Mouse (Mus musculus): ENCODE data around the gene Twf1. TPM values are rescaled to one million over a fixed set of nuclear protein-coding genes. Genes with fewer than 3 reads are reported as not detected.

The Twf1 gene
- polyA plus RNA-seq, 1 experiment from 2014 or later: 104 TPM

DNA sequence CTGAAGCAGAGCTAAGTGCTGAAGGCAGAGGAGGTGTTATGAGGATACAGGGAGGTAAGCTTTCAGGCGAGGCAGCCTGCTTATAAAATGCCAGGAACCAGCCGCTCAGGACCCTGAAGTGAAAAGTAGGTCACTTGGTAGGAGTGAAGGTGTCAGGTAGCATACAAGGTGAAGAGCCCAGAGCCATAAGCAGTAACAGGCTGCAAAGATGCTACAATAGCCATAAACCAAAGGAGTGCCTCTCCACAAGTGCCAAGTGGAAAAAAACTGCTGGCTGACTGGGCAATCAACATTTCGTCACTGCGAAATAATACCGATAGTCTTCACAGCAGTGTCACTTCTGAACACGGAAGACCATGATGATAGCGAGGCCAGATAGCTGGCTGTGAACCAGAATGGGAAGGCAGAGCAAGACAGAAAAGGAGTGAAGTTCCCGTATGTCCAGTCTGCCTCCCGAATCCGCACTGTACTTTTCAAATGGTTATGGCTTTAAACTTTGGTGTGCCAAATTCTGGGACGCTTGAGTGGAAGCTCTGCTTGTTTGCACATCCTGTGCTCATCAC lies 10.5 kb upstream of the Twf1 start:
- Histone ChIP-seq H3K27ac (no peak overlapping the region), H3K4me3 (replicated peaks) (no peak overlapping the region), H3K9ac (no peak overlapping the region), H3K4me1 (no peaks in the 10 kb centered on the region), H3K4me2 (no peak overlapping the region), H3K9me3 (no peaks in the 10 kb centered on the region), H3K27me3 (replicated peaks) (no peaks in the 10 kb centered on the region), H3K36me3 (no peaks in the 10 kb centered on the region)
- no peak for ATAC-seq (ENCODE audit: insufficient read depth, low FRiP score, low read depth)
- WGBS: 76% methylated on average over 11 of the region's 11 CpGs

DNA sequence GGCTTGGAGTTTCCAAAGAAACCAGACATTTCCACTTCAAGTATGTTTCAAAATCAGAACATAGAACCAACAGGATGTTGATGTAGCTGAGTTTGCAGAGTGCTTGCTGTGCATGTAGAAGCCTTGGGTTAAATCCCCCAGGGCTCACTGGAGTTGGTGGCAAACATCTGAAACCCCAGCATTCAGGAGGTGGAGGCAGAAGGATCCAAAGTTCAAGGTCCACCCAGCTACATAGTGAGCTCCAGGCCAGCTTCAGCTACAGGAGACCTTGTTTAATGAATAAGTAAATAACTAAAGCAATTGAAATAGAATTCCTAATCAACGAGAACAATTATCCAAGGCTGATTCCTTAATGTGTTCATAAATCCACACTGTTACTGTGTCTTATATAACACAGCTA lies 3.9 kb upstream of the Twf1 start:
- 79% methylated on average over 1 of the region's 1 CpGs for WGBS
- Histone ChIP-seq H3K27ac (no peak overlapping the region), H3K4me3 (replicated peaks) (no peak overlapping the region), H3K9ac (no peak overlapping the region), H3K9me3 (no peaks in the 10 kb centered on the region), H3K36me3 (no peaks in the 10 kb centered on the region), H3K4me2 (no peak overlapping the region), H3K4me1 (no peaks in the 10 kb centered on the region), H3K27me3 (replicated peaks) (no peaks in the 10 kb centered on the region)
- no peak for ATAC-seq (ENCODE audit: insufficient read depth, low FRiP score, low read depth)

DNA sequence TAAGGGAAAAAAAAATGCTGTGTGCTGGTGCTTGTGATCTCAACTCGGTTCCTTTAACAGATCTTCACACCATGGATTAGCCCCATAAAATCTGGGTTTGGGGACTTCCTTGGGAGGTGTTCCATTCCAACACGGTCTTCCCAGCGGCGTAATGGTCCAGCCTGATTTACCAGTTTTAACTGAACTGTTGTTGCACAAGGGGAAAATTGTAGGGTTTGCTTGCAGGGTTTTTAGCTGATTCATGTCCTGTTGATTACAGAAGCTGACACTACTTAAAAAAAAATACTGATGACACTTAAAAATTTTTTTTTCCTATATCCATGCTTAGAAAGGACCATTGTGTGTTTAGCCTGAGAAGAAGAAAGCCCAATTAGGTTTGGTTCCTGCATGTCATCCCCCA lies 1.7 kb upstream of the Twf1 start:
- H3K36me3 ChIP-seq: 0 out of 2 replicates have a peak, but pooled peaks cover 2% of the 10 kb centered on the region
- H3K4me3 ChIP-seq (replicated peaks): no peak overlapping the region
- no peaks in the 10 kb centered on the region for H3K27me3 ChIP-seq (replicated peaks)
- no peak overlapping the region for H3K27ac ChIP-seq
- H3K9me3 ChIP-seq: no peaks in the 10 kb centered on the region
- peaks cover 3% of the 10 kb centered on the region for H3K4me1 ChIP-seq
- no peak overlapping the region for H3K9ac ChIP-seq
- WGBS: 79% methylated on average over 4 of the region's 4 CpGs
- ATAC-seq (ENCODE audit: insufficient read depth, low FRiP score, low read depth): no peak
- no peak overlapping the region for H3K4me2 ChIP-seq

DNA sequence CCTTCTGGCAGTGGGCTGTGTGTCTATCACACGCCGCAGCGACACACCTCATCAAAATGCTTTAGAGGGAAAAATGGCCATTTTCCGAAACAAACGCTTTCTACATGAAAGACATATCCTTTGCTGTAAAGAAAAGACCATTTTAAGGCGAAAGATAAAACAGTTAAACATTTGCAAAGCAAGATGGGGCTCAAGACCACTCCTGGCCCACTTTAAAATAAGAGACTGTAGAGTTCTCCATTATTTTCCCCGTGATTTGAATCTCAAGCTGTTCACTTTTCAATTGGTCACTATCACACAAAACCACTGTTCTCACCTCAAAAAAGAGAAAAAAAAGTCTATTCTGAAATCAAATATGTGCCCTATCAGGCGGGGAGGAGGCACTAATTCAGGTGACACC lies 394 bp upstream of the Twf1 start:
- H3K4me3 ChIP-seq (replicated peaks): peak overlapping the region; percentile 94
- H3K4me1 ChIP-seq: peaks cover 3% of the 10 kb centered on the region
- peak overlapping the region; percentile 56 for H3K4me2 ChIP-seq
- H3K36me3 ChIP-seq: peaks cover 6% of the 10 kb centered on the region; the same call in 1 of the 2 replicates
- 9% methylated on average over 8 of the region's 8 CpGs for WGBS
- H3K27me3 ChIP-seq (replicated peaks): no peaks in the 10 kb centered on the region
- ATAC-seq (ENCODE audit: insufficient read depth, low FRiP score, low read depth): no peak
- H3K9ac ChIP-seq: 0 out of 2 replicates have a peak overlapping the region, but pooled peaks have one; percentile 17
- 0 out of 2 replicates have a peak overlapping the region, but pooled peaks have one; percentile 41 for H3K27ac ChIP-seq
- no peaks in the 10 kb centered on the region for H3K9me3 ChIP-seq

DNA sequence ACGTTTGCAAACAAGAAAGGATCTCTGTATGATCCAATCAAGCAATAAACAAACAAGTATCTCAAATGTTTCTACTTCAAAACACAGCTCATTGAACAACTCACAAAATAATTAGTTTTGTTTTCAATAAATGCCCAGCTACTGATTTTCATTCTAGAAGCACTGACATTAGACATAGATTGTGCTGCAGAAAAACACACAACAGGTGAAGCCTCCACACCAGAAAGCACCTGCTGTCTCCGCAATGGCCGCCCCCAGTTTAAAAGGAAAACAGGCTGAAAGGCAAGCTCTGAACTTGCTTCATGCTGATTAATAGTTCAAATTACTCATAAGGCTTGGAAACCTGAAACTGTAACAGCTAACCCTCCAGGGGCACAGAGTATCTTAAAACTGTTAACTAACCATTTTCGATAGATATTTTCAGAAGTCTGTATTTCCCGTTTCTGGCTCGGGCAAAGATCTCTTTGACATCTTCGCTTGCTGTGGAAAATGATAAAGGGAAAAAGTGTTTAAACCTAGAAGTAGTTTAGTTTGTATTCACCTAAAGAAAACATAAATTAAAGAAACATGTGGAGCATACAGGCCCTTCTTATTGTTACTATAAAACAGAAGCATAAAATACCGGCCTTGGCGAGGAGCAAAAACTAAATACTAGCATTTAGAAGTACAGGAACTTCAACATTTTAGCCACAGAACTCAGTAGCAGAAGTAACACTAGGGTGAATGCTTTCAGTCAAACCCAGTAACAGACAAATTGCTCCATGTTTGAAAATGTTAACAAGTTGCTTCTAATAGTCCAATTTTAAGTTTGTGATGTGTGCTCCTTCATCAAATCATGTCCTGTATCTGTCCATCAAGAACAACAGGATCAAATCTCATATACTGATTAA lies 1.6 kb downstream of the Twf1 start:
- Histone ChIP-seq H3K9ac (no peak overlapping the region), H3K27ac (no peak overlapping the region), H3K4me1 (peaks cover 3% of the 10 kb centered on the region), H3K27me3 (replicated peaks) (no peaks in the 10 kb centered on the region), H3K4me3 (replicated peaks) (no peak overlapping the region), H3K4me2 (peak overlapping the region; percentile 63), H3K36me3 (peaks cover 25% of the 10 kb centered on the region), H3K9me3 (no peaks in the 10 kb centered on the region)
- no peak for ATAC-seq (ENCODE audit: insufficient read depth, low FRiP score, low read depth)
- WGBS: 79% methylated on average over 9 of the region's 9 CpGs

DNA sequence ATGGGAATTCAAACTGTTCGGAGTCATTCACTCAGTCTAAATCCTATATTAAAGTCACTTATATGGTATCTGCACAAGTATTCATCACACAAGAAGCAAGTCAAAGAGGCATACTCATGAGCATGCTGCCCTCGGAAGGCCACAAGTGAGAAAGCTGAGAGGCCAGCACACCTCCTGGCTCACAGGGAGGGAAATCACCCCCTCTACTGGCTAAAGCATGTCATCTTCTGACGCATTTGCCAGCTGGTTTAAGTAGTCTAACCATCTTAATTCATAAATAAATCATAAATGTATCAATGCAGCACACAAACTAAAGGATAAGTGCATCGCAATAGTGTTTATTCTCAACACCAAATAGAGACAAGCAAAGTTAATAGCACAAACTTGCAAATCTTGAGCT lies 5.0 kb downstream of the Twf1 start:
- Histone ChIP-seq H3K9me3 (no peaks in the 10 kb centered on the region), H3K36me3 (peaks cover 52% of the 10 kb centered on the region), H3K27ac (no peak overlapping the region), H3K4me1 (peaks cover 3% of the 10 kb centered on the region), H3K9ac (no peak overlapping the region), H3K4me2 (no peak overlapping the region), H3K27me3 (replicated peaks) (no peaks in the 10 kb centered on the region), H3K4me3 (replicated peaks) (no peak overlapping the region)
- WGBS: 81% methylated on average over 4 of the region's 4 CpGs
- ATAC-seq (ENCODE audit: insufficient read depth, low FRiP score, low read depth): no peak

DNA sequence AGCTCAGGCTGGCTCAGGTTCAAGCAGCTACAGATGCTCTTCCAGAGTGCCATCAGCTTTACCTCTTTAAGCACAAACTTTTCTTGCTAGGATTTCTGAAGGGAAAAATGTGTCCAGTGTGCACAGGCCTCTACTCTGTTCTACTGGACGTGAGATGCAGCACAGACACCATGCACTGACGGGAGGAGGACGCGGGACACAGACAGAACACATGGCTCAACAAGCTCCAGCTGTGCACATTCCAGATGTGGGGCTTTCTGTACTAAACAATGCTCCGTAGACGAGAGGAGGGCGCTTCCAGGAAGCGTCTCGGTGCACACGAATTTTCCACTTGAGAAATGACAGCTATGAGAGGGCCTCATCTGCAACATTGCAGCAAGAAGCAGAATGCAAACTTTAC lies 6.5 kb downstream of the Twf1 start:
- peaks cover 54% of the 10 kb centered on the region for H3K36me3 ChIP-seq
- no peaks in the 10 kb centered on the region for H3K9me3 ChIP-seq
- H3K4me2 ChIP-seq: no peak overlapping the region
- no peaks in the 10 kb centered on the region for H3K27me3 ChIP-seq (replicated peaks)
- ATAC-seq (ENCODE audit: insufficient read depth, low FRiP score, low read depth): peak; percentile 56; the same call in 1 of the 2 replicates
- WGBS: 76% methylated on average over 10 of the region's 10 CpGs
- H3K27ac ChIP-seq: peak overlapping the region; percentile 57; the same call in 1 of the 2 replicates
- H3K4me1 ChIP-seq: peaks cover 3% of the 10 kb centered on the region
- H3K9ac ChIP-seq: no peak overlapping the region
- H3K4me3 ChIP-seq (replicated peaks): no peak overlapping the region

DNA sequence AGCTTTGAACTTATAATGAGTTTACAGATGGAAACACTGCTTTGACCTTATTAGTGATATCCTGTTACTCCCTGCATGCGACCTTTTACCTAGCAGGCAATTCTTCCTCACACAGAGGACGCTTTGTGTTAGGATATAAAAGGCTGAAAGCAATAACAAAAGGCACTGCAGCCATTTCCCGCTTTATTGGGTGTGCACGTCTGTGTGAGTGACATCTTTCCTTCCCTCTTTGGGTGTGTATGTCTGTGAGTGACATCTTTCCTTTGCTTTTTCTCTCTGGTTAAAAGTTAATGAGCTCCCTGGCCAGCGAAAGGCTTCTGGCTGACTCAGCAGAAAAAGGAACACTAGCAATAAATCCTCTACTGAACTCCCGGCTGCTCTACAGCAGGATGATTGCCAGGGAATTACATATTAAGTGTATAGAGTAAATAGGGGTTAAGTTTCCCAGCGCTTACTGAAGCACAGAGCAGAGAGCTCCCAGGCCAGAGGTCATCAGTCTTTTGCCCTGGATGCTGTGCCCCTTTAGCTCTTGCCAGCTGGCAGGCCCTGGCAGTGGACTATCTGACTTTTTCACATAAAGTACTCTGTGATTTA lies 7.6 kb downstream of the Twf1 start:
- H3K27ac ChIP-seq: peak overlapping the region; percentile 6; the same call in 1 of the 2 replicates
- no peak for ATAC-seq (ENCODE audit: insufficient read depth, low FRiP score, low read depth)
- no peaks in the 10 kb centered on the region for H3K27me3 ChIP-seq (replicated peaks)
- no peak overlapping the region for H3K4me2 ChIP-seq
- H3K36me3 ChIP-seq: peaks cover 56% of the 10 kb centered on the region
- no peak overlapping the region for H3K9ac ChIP-seq
- no peaks in the 10 kb centered on the region for H3K9me3 ChIP-seq
- 58% methylated on average over 7 of the region's 7 CpGs for WGBS
- no peak overlapping the region for H3K4me3 ChIP-seq (replicated peaks)
- no peaks in the 10 kb centered on the region for H3K4me1 ChIP-seq

DNA sequence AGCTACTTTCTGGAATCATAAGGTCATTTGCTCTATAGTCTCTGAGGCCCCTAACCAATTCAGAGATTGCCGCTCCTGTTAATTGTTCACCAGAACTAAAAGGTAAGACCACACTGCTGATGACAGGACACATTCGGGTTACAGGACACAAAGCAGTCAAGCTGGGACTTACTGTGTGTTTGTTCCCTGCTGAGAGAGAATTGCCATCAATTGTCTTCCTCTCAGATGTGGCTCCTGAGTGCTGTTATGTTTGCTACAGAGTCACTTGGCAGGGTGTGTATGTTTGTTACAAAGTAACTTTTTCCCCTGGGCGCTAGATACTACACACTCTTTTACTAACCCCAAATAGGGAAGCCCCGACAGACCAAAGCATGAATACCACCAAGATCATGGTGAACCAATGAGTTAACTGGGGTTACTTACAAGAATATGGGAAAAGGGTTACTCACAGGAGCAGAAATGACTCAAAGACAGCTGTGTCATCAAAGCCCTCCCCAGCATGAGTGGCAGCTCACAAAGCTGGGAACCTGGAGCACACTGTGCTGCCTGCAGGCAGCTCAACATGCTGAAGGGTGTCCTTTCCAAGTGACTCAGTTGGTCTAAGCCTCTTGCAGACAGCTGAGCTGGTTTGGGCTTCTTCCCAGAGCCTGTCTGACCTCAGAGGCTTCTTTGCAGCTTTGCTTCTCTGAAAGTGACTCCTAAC lies 15.0 kb downstream of the Twf1 start:
- H3K4me1 ChIP-seq: no peaks in the 10 kb centered on the region
- no peak overlapping the region for H3K9ac ChIP-seq
- no peak overlapping the region for H3K4me2 ChIP-seq
- WGBS: 66% methylated on average over 4 of the region's 4 CpGs
- no peak for ATAC-seq (ENCODE audit: insufficient read depth, low FRiP score, low read depth)
- no peak overlapping the region for H3K27ac ChIP-seq
- H3K36me3 ChIP-seq: peaks cover 5% of the 10 kb centered on the region; the same call in 1 of the 2 replicates
- no peak overlapping the region for H3K4me3 ChIP-seq (replicated peaks)
- no peaks in the 10 kb centered on the region for H3K9me3 ChIP-seq
- no peaks in the 10 kb centered on the region for H3K27me3 ChIP-seq (replicated peaks)

DNA sequence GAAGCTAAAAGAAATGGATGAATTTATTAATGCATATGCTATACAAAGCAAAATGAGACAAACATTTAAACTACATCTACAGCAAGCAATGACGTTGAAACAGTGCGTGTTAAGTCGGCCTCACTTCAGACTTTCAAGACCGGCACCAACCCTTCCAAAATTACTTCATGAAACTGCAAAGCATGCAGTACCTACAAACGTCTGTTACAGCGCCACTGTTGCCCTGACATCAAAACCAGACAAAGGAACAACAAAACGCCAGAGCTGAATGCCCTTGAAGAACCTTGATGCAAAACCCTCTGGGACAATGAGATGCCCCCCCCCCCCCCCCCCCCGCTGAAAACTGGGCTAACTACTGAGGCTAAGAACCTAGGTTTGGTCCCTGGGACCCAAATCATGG lies 16.9 kb downstream of the Twf1 start:
- H3K9ac ChIP-seq: no peak overlapping the region
- H3K27me3 ChIP-seq (replicated peaks): no peaks in the 10 kb centered on the region
- H3K4me3 ChIP-seq (replicated peaks): no peak overlapping the region
- no peaks in the 10 kb centered on the region for H3K4me1 ChIP-seq
- ATAC-seq (ENCODE audit: insufficient read depth, low FRiP score, low read depth): no peak
- no peaks in the 10 kb centered on the region for H3K9me3 ChIP-seq
- H3K4me2 ChIP-seq: no peak overlapping the region
- 67% methylated on average over 8 of the region's 8 CpGs for WGBS
- no peak overlapping the region for H3K27ac ChIP-seq
- no peaks in the 10 kb centered on the region for H3K36me3 ChIP-seq

DNA sequence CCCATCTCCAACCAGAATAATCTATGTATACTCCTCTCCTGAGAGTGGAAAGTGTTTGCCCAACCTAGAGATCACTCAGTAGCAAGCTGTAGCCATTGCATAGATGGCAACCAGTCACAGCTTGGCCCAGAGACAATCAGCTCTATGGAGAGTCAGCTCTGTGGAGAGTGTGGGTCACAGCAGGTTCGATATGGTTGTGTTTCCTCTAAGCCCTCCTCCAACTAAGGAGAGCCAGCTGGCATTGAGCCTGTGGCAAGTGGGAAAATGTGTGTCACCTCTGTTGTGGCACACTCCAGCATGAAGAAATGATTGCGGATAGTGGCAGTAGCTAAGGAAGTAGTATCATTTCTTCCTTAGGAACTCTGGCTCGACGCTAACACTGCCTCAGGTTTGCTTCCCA lies 18.2 kb downstream of the Twf1 start:
- Histone ChIP-seq H3K27me3 (replicated peaks) (no peaks in the 10 kb centered on the region), H3K27ac (0 out of 2 replicates have a peak overlapping the region, but pooled peaks have one; percentile 5), H3K9me3 (no peaks in the 10 kb centered on the region), H3K4me2 (no peak overlapping the region), H3K9ac (no peak overlapping the region), H3K4me1 (no peaks in the 10 kb centered on the region), H3K4me3 (replicated peaks) (no peak overlapping the region), H3K36me3 (no peaks in the 10 kb centered on the region)
- ATAC-seq (ENCODE audit: insufficient read depth, low FRiP score, low read depth): no peak
- 66% methylated on average over 4 of the region's 4 CpGs for WGBS

Measured in stomach, embryonic 15.5 days (tissue).